Mouse (Mus musculus) limb, embryonic 11.5 days (tissue): ENCODE data around the gene Glod4. TPM values are rescaled to one million over a fixed set of nuclear protein-coding genes. Genes with fewer than 3 reads are reported as not detected.

Source experiments
- ATAC-seq: fragments of 200-750 bp; cut with Nextera tagmentation; 2 replicates; pipeline ENCODE4 v1.8.0; 2017; ENCODE audit warnings: low read depth; ENCODE audit not compliant: insufficient number of reproducible peaks, low FRiP score, low TSS enrichment
- DNase-seq: peaks from one replicate; pipeline ENCODE4 v3.0.0-alpha.2; 2015; ENCODE audit warnings: low spot score
- H3K27ac ChIP-seq: fragments of 300-500 bp; sonication (generic); replicated peaks from 2 replicates; pipeline ENCODE4 v1.5.1; 2014; ENCODE audit warnings: low read depth, mild to moderate bottlenecking, low read length
- H3K27me3 ChIP-seq: fragments of 300-500 bp; sonication (generic); 2 replicates; pipeline ENCODE4 v1.6.1; 2014; ENCODE audit warnings: mild to moderate bottlenecking, low read length, mixed read lengths; ENCODE audit not compliant: control insufficient read depth, insufficient read depth
- H3K36me3 ChIP-seq: fragments of 300-500 bp; sonication (generic); 2 replicates; pipeline ENCODE4 v1.6.1; 2014; ENCODE audit warnings: mild to moderate bottlenecking, low read length, moderate library complexity, mixed read lengths; ENCODE audit not compliant: control insufficient read depth, insufficient read depth
- H3K4me1 ChIP-seq: fragments of 300-500 bp; sonication (generic); 2 replicates; pipeline ENCODE4 v1.6.1; 2014; ENCODE audit warnings: low read length, mixed read lengths; ENCODE audit not compliant: control insufficient read depth, insufficient read depth
- H3K4me2 ChIP-seq: fragments of 300-500 bp; sonication (generic); 2 replicates; pipeline ENCODE4 v1.6.1; 2014; ENCODE audit warnings: low read depth, mild to moderate bottlenecking, moderate library complexity; ENCODE audit not compliant: severe bottlenecking
- H3K4me3 ChIP-seq: fragments of 300-500 bp; sonication (generic); 2 replicates; pipeline ENCODE4 v1.5.1; 2014; ENCODE audit warnings: low read depth, low read length
- H3K9ac ChIP-seq: fragments of 300-500 bp; sonication (generic); 2 replicates; pipeline ENCODE4 v1.6.1; 2014; ENCODE audit warnings: mild to moderate bottlenecking, low read length
- H3K9me3 ChIP-seq: fragments of 300-500 bp; sonication (generic); 2 replicates; pipeline ENCODE4 v1.6.1; 2016; ENCODE audit warnings: low read length; ENCODE audit not compliant: control insufficient read depth
- WGBS: fragments of 180-500 bp; shearing (Covaris S2); extraction: QIAGEN DNeasy Blood & Tissue Kit; methylation state at CpG from one replicate; pipeline ENCODE4 v1.1.7; 2014; 5-methylcytosine and 5-hydroxymethylcytosine counted together
- polyA plus RNA-seq: library from polyadenylated mRNA; unstranded; fragments of >200 nt; fragmentation: Nextera tagmentation; extraction: Ambion mirVana; gene quantifications from 2 replicates; pipeline ENCODE4 v1.2.1, GENCODE M21; 2014

Gene Glod4
- polyA plus RNA-seq, 1 experiment from 2014 or later: 136 TPM

GRCm38 (mm10) chr11:76285431-76286075 lies 42.0 kb upstream of the Glod4 start:
- Histone ChIP-seq H3K4me1 (peaks cover 31% of the 10 kb centered on the region), H3K36me3 (no peaks in the 10 kb centered on the region), H3K9me3 (no peaks in the 10 kb centered on the region), H3K27me3 (no peaks in the 10 kb centered on the region), H3K27ac (no peak overlapping the region), H3K4me2 (no peak overlapping the region), H3K4me3 (no peak overlapping the region), H3K9ac (no peak overlapping the region)
- ATAC-seq (no peak), DNase-seq (peak; percentile 43)
- 40% methylated on average over 7 of the region's 7 CpGs for WGBS

GRCm38 (mm10) chr11:76283841-76284240 lies 40.3 kb upstream of the Glod4 start:
- no peak overlapping the region for H3K4me3 ChIP-seq
- no peak overlapping the region for H3K9ac ChIP-seq
- no peaks in the 10 kb centered on the region for H3K36me3 ChIP-seq
- H3K27ac ChIP-seq: no peak overlapping the region
- H3K4me2 ChIP-seq: no peak overlapping the region
- no peaks in the 10 kb centered on the region for H3K27me3 ChIP-seq
- DNase-seq: no peak
- peaks cover 32% of the 10 kb centered on the region for H3K4me1 ChIP-seq
- no peak for ATAC-seq
- H3K9me3 ChIP-seq: no peaks in the 10 kb centered on the region
- 98% methylated on average over 6 of the region's 6 CpGs for WGBS

GRCm38 (mm10) chr11:76279971-76280370 lies 36.4 kb upstream of the Glod4 start:
- Histone ChIP-seq H3K36me3 (no peaks in the 10 kb centered on the region), H3K27me3 (no peaks in the 10 kb centered on the region), H3K4me3 (no peak overlapping the region), H3K4me1 (peaks cover 8% of the 10 kb centered on the region; the same call in 1 of the 2 replicates), H3K9ac (no peak overlapping the region), H3K9me3 (no peaks in the 10 kb centered on the region), H3K27ac (no peak overlapping the region), H3K4me2 (no peak overlapping the region)
- 77% methylated on average over 2 of the region's 2 CpGs for WGBS
- DNase-seq (no peak), ATAC-seq (no peak)

- no peak for ATAC-seq
Observed at GRCm38 (mm10) chr11:76278960-76279852, 35.7 kb upstream of the Glod4 start.

GRCm38 (mm10) chr11:76272440-76272839 lies 28.9 kb upstream of the Glod4 start:
- peaks cover 2% of the 10 kb centered on the region; the same call in 1 of the 2 replicates for H3K36me3 ChIP-seq
- WGBS: 87% methylated on average over 4 of the region's 4 CpGs
- H3K4me2 ChIP-seq: no peak overlapping the region
- DNase-seq (no peak), ATAC-seq (no peak)
- H3K27ac ChIP-seq: no peak overlapping the region
- H3K9ac ChIP-seq: no peak overlapping the region
- H3K9me3 ChIP-seq: no peaks in the 10 kb centered on the region
- no peak overlapping the region for H3K4me3 ChIP-seq
- H3K4me1 ChIP-seq: 0 out of 2 replicates have a peak, but pooled peaks cover 5% of the 10 kb centered on the region
- no peaks in the 10 kb centered on the region for H3K27me3 ChIP-seq

More at GRCm38 (mm10) chr11:76278960-76279852, 35.7 kb upstream of the Glod4 start:
- no peaks in the 10 kb centered on the region for H3K27me3 ChIP-seq
- peaks cover 8% of the 10 kb centered on the region; the same call in 1 of the 2 replicates for H3K4me1 ChIP-seq
- peak; percentile 41 for DNase-seq
- H3K9me3 ChIP-seq: no peaks in the 10 kb centered on the region
- no peaks in the 10 kb centered on the region for H3K36me3 ChIP-seq
- H3K4me2 ChIP-seq: no peak overlapping the region
- no peak overlapping the region for H3K4me3 ChIP-seq
- no peak overlapping the region for H3K9ac ChIP-seq
- H3K27ac ChIP-seq: no peak overlapping the region
- 62% methylated on average over 14 of the region's 14 CpGs for WGBS

GRCm38 (mm10) chr11:76268521-76269065 lies 25.1 kb upstream of the Glod4 start:
- H3K9me3 ChIP-seq: no peaks in the 10 kb centered on the region
- H3K36me3 ChIP-seq: peaks cover 2% of the 10 kb centered on the region; the same call in 1 of the 2 replicates
- H3K4me1 ChIP-seq: peaks cover 6% of the 10 kb centered on the region; the same call in 1 of the 2 replicates
- H3K4me3 ChIP-seq: no peak overlapping the region
- no peak overlapping the region for H3K4me2 ChIP-seq
- no peak overlapping the region for H3K9ac ChIP-seq
- ATAC-seq (no peak), DNase-seq (no peak)
- 79% methylated on average over 6 of the region's 6 CpGs for WGBS
- no peak overlapping the region for H3K27ac ChIP-seq
- no peaks in the 10 kb centered on the region for H3K27me3 ChIP-seq

GRCm38 (mm10) chr11:76268001-76268459 lies 24.5 kb upstream of the Glod4 start:
- DNase-seq: no peak
- ATAC-seq: no peak
- no peak overlapping the region for H3K4me2 ChIP-seq
- no peak overlapping the region for H3K9ac ChIP-seq
- H3K36me3 ChIP-seq: peaks cover 2% of the 10 kb centered on the region; the same call in 1 of the 2 replicates
- H3K27ac ChIP-seq: 0 out of 2 replicates have a peak overlapping the region, but pooled peaks have one; percentile 5
- H3K4me1 ChIP-seq: peaks cover 11% of the 10 kb centered on the region
- no peak overlapping the region for H3K4me3 ChIP-seq
- H3K27me3 ChIP-seq: no peaks in the 10 kb centered on the region
- no peaks in the 10 kb centered on the region for H3K9me3 ChIP-seq
- WGBS: 73% methylated on average over 5 of the region's 5 CpGs

- DNase-seq (no peak), ATAC-seq (no peak)
- Histone ChIP-seq H3K4me1 (peaks cover 15% of the 10 kb centered on the region), H3K4me2 (no peak overlapping the region), H3K27ac (no peak overlapping the region), H3K9me3 (no peaks in the 10 kb centered on the region), H3K4me3 (no peak overlapping the region), H3K9ac (no peak overlapping the region), H3K27me3 (no peaks in the 10 kb centered on the region), H3K36me3 (no peaks in the 10 kb centered on the region; the same call in 1 of the 2 replicates)
- WGBS: 65% methylated on average over 7 of the region's 7 CpGs
Observed at GRCm38 (mm10) chr11:76267550-76267949, 24.0 kb upstream of the Glod4 start.
